Mouse (Mus musculus) thymus, adult 18-20 months (tissue): ENCODE measurements around the gene Ptar1.
"Not testable (repeated sequence)": the region's sequence is repeated elsewhere in the genome, so short reads cannot be mapped to it uniquely, and the experiment has no call there.

Experiments used
- DNase-seq, 2 experiments: peaks; one replicate each; pipeline ENCODE4 v3.0.0; 2022; ENCODE audit warnings: mixed read lengths in 2 of 2

Ptar1 gene

DNA sequence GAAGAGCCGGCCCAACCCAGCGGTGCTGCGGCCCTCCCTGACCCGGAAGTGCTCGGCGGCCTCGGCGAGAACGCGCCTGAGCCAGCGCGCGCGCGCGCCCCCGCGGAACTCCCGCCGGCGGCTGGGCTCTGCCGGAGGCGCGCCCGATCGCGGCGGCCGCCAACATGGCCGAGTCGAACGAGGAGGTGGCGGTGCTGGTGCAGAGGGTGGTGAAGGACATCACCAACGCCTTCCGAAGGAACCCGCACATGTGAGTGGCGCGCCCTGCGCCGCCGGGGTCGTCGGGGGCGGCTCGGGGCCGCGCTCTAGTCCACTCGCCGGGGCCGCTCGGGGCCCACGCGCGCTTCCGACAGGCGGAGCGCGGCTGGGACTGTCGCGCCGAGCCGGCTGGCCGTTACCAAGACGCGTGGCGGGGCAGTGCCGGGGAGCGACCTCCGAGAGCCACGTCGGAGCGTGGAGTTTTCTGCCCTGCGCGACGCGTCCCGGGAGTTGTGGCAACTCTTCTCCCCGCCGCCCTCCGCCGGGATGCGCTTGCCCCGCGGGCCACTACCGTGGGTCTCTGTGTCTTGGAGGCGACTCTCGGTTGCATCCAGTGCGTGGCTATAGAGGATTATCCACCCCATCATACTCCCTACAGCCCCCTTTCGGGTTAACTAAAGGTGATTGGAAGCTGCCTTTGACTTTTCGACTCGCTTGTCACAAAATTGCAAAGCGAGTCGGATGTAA lies at the start of gene Ptar1:
Gene Ptar1 (plus strand): TSS at position 134 of the 726 bp plus-strand sequence.
- peak; percentile 75 to 77 for DNase-seq

DNA sequence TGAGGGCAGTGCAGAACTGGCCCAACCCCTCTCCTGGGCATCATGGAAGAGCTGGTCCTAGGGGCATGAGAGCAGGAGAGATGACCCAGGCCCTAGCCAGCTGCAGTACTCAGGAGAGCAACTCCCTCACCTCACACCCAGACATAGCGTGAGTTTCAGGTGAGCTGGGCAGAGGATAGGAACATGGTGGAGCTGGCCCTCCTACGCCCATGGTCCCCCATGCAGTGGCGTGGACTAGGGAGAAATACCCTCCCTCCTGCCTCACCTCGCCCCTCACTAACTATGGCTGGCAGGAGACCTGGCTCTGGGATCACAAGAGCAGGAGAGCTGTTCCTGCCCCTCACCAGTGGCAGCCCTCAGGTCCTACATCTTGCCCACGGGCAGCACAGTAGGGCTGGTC lies 43.4 kb upstream of the Ptar1 start:
- DNase-seq = no peak

DNA sequence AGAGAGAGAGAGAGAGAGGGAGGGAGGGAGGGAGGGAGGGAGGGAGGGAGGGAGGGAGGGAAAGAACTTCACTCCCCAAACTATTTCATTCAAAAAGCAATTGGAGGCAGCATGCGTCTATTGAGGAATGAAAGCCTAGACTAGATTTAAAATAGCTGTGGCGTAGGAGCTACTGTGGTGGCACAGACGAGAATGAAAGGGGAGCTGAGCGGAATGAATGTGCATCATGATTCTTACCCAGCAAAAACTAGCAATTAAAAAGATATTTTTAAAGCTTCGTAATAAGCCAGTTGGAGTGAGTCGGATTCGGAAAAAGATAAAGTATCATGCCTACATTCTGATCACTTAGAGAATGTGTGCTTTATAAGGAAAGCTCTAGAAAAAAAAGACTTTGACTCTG lies 41.9 kb upstream of the Ptar1 start:
- DNase-seq = no peak

DNA sequence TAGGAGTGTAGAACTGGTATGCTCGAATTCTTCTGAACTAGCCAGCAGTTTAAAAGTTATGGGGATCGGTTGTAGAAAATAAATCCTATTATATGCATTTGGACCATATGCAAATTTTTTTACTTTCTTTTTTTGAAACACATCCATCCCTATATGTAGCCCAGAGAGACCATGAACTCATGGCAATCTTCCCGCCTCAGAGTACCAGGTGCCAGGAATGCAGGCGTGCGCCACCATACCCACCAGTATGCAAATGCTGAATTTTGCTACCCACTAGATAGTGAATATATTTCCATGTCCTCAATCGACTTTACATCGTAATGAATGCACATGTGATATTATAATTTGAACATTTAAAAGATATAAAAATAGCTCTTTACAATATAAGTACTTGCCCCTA lies 39.9 kb upstream of the Ptar1 start:
- no peak for DNase-seq

DNA sequence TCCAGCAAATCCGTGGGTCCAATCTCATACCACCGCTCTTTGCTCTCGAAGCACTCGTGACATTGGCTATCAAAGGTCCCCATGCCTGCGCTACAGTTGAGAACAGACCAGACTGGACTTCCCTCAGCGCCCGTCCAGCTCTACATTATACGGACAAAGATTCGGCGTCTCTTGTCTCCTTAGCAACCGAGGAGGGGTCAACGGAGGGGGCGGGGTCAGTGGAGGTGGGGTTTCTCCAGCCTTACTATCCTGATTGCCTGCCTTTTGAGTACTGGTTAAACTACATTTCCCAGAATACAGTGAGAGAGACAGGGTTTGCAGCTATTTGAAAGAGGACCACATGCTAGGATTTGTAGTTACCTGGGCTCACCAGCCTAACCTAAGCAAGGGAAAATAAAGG lies 34.6 kb upstream of the Ptar1 start, which contains the start of gene 1700028P14Rik:
Gene 1700028P14Rik (minus strand): TSS at position 169 of the 400 bp plus-strand sequence.
- DNase-seq = no peak

DNA sequence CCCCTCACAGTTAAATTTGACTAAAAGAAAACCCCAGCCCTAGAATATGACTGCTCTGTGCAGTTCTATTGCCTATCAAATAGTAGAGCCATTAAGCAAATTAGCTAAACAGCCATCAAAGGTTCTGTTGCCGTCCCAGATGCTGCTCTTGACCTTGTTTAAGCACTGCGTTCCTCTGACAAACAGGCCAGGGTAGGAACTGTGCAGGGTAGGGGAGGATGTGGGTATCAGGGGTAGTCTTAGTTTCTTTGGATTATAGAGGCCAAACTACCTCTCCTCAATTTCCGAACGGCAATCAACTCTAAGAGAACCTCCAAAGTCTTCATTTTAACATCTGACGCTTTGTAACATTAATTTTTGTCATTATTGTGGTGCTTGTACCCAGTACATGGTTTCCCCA lies 34.1 kb upstream of the Ptar1 start:
- DNase-seq = no peak

DNA sequence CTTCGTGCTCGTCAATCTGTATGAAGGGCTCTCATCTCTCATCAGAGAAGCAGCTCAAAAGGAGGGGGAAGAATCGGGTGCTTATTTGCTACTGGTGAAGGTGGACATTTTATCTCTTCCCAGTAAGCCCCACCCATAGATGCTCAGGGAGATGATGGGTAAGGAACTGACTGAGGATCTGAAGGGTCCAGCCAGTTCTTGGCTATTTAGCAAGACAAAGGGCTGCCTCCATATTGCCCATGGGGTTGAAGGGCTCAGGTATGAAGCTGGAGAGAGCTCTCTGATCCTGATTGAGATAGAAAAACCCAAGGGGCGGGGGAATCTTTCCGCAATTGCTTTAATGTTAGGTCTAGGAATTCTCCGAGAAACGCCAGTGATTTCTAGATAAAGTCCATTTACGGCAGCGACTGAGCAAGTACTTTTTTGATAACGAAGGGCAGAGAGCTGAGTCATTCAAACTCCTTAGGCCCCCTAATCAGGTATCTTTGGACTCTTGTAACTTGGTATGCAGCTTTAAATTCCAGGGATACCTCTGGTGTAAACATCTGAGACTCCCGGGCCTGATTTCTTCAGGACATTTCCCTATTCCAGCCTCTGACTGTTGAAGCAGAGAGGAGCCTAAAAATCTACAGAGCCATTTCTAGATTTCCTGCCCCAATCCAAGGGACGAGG lies 29.8 kb upstream of the Ptar1 start:
- DNase-seq = no peak

DNA sequence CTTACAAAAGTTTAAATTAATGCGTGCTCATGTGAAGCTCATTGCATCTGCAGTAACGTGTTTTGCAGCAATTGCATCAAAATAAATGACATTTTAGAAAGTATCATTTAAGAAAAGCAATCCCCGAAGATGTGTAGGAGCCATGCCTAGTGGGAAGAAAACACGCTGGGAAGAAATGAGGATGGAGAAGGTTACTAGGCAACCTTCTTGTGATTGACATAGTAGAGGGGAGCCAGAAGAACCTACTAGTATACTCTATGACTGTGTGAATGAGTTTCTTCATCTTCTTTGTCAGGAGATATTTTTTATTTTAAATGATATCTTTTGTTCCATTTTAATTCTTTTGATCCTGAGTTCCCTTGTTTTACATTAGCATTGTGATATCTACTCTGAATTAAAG lies 28.9 kb upstream of the Ptar1 start:
- no peak for DNase-seq

DNA sequence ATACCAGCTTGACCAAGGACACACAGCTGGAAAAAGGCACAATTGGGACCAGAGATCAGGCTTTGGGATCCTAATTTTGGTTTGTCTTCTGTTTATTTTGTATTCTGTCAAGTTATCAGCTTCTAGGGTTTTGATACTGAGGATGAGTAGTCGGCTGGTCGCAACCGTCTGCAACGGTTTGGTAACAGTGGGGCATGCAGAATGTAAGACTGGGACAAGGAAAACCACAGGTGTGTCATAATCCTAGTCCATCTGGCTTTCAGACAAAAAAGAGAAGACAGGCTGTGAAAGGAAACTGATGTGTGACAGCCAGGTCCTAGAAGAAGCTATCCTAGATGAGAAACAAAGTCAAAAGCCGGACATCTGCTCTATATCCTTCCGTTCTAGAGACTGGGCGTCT lies 23.1 kb upstream of the Ptar1 start:
- DNase-seq = no peak

DNA sequence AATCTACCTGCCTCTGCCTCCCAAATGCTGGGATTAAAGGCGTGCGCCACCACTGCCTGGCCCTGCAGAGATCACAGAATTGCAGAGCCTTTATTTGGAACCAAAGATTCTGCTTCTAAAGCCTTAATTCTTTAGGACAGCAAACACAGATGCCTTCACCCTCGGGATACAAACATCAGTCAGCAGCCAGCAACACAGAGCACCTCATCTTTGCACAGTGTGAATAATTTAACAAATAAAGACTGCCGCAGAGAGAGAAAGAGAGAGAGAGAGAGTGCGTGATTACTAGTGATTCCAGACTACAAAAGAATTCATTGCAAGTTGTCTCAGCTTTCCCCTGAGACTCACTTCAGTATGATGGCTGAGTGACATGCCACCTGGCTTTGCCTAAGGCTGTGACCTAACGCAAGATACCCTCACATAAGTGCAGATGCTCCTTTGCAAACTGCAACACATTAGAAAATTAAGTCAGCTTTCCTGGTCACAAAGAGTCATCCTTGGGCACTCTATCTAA lies 19.0 kb upstream of the Ptar1 start:
- no peak for DNase-seq

DNA sequence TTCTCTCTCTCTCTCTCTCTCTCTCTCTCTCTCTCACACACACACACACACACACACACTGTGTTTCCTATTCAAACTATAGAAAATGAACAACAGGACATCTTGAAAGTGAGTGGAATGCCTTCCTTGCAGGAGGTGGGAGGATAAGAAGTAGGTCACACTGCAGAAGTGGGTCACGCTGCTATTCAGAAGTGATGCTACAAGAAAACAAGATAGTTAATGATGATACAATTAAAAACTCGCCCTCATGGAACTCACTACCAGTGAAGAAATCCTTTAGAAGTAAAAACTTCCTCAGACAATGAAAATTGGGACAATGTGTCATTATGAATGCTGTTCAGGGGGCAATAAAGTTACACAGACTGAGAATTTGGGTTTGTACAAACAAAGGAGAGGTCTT lies 14.2 kb upstream of the Ptar1 start:
- DNase-seq = no peak

DNA sequence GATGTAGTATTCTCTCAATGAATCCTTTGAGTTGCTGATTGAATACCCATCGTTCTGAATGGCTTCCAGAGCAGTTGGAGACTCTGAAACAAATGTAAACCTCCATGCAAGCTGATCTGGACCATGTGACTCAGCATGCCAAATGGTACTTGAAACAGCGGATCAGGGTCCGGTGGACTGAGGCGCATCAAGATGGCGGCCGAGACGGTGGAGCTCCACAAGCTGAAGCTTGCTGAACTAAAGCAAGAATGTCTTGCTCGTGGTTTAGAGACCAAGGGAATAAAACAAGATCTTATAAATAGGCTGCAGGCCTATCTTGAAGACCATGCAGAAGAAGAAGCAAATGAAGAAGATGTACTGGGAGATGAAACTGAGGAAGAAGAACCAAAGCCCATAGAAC lies 11.6 kb upstream of the Ptar1 start:
- DNase-seq = not testable (repeated sequence)

DNA sequence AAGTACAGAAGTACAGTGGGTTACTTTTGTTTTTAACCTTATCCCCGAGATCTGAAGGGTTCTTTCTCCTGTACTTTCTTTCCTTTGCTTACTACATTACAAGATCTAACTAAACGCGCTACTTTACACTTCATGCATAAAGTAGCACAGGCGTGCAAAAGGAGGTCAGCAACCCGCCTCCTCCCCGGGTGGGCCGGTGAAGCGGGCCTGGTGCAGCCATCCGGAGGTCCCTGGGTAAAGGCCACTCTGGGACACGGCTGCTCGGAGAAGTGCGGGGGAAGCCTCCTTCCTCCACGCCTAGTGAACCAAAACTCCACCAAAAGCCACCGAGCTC lies 300 bp upstream of the Ptar1 start:
- DNase-seq = no peak

DNA sequence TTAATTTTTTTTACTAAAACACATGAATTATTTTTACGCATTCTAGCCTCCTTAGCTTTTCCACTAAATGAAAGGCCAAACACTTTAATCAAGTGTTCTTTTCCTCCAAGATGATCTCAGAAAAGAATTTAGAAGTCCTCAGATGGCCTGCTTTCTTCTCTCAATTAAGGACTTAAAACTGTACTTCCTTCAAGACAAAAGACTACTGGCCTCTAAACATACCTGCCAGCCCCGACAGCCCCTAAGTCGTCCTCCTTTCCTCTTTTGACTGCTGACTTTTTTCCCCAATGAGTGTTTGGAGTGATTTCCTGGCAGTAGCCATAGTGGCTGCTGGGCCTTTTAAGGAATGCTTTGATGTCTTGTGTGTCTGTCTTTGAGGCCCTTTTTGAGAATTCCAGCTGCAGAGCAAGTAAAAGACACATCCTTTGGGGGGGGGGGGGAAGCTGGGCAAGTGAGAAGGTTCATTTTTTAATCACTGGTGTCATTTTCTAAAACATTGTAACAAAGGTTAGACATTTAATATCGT lies 1.3 kb downstream of the Ptar1 start:
- DNase-seq = no peak

DNA sequence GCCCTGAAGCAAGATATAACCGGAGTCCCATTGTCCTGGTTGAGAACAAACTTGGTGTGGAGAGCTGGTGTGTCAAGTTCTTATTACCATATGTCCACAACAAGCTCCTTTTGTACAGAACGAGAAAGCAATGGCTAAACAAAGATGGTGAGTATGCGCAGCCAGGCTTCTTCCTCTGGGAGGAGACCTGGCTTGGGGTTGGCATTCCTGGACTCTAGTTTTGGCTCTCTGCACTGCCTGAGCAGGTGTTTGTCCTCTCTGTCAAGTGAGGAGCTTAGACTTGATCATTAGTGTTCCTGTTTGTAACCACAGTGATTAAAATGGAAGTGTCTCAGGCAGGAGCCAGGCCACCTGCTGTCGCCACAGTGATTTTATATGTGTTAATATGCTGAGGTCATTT lies 7.1 kb downstream of the Ptar1 start:
- DNase-seq = no peak

DNA sequence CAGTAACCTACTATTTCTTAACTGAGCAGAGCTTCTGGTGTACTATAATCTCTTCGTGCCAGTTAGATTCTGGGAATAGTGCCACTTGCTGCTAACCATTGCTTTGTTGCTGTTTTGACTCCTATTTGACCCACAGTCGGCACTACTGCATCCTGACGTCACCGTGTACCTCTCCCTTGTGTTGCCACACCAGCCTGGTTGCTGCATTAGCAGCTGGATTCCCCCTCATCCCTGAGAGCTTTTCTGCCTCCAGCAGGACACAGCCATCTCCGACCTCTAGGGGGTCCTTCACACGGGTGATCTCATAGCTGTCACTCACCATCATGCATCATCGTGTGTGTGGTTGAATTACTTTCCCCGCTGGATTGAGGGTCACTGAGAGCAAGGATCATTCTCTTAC lies 10.6 kb downstream of the Ptar1 start:
- no peak for DNase-seq

DNA sequence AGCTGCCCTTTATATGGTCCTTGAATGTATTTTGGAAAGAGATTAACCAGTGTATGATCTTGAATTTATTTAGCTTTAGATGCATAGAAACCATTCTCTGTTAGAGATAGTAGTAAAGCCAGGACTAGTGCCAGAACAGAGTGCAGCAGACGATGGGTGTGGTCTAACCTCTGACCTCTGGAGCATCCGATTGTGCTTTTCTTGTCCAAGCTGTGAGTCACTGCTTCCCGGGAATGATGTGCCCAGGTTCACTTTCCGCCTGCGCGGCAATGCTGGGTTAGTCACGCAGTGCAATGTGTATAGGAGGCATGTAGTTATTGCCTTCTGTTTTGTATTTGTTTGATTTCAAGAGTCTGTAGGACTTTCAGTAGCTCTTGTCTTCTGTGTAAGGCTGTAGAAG lies 11.1 kb downstream of the Ptar1 start:
- DNase-seq = no peak

DNA sequence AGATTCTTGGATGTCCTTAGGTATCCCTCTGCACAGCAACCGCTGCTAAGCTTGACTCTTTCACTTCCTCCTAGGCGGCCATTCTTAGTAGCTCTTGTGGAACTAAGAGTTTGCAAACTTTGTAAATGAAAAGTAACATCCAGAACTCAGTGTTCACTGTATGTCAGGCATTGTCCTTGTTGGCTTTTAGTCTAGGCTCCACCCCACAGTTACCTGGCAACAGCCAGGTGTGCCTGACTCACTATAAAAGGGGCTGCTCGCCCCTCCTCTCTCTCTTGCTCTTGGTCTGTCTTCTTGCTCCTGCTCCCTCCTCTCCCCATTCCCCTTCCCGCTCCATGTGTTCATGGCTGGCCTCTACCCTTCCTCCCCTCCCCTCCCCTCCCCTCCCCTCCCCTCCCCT lies 11.9 kb downstream of the Ptar1 start:
- DNase-seq = no peak

DNA sequence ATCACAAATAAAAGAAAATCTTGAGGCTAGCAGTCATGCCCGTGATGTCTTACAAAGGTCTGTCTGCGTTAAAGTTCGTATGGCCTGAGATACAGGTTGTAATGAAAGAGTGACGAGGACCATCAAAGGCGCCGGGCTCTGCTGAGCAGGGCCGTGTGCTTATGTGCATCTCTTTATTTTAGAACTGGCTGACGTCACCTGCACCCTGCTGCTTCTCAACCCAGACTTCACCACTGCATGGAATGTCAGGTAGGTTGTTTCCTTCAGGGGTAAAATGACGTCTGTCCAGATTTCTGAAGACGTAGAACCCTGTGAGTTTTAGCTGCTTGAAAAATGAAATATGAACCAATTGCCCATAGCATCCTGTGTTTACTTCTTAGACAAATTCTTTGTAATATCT lies 15.7 kb downstream of the Ptar1 start:
- no peak for DNase-seq

DNA sequence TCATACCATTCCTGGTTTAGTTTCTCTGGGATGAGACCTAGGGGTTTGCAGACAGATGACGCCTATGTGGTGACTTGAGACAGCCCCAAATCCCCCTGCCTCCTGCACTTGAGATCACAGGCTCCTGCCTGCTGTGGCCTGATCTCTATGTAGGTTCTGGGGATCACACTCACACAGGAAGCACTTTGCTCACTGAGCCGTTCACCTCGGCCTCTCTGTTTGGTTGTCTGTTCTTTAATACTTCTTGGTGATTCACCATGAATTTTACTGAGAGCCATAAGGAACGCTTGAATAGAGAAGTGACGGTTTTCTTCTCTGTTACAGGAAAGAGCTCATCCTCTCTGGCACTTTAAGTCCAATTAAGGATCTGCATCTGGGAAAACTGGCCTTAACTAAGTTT lies 18.2 kb downstream of the Ptar1 start:
- DNase-seq = no peak

DNA sequence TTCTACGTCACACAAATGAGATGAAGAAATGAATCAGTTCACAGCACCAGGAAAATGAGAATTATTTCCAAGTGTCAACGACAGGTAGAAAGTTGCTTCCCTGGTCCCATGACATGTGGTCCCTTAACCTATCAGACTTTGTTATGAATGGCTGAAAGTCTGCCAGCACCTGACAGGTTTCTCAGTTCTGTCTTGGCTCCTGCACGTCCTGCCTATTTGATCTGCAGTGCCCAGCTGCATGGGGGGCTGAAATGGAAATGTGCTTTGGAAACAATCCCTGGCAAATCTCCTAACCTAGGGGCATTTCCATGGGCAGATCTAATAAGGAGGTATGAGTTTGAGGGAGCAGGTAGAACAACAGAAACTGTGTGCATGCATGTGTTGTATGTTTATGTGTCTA lies 59.3 kb downstream of the Ptar1 start:
- no peak for DNase-seq

DNA sequence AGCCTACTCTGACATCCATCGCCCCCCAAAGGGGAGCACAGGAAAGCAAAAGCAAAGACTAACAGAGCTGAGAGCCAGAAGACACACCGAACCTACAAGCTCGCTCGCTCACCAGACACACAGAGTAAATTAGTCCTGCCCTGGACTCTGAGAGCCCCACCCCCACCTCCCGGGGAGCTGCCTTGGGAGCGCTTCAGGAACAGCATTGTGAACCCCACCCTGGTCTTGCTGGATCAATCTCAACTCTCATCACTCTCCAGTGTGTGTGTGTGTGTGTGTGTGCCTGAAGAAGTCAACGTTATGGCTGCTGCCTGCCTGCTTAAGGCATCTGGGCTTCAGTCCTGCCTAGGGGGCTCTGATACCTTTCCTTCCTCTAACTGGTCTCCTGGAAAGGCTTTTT lies 69.8 kb downstream of the Ptar1 start:
- no peak for DNase-seq

DNA sequence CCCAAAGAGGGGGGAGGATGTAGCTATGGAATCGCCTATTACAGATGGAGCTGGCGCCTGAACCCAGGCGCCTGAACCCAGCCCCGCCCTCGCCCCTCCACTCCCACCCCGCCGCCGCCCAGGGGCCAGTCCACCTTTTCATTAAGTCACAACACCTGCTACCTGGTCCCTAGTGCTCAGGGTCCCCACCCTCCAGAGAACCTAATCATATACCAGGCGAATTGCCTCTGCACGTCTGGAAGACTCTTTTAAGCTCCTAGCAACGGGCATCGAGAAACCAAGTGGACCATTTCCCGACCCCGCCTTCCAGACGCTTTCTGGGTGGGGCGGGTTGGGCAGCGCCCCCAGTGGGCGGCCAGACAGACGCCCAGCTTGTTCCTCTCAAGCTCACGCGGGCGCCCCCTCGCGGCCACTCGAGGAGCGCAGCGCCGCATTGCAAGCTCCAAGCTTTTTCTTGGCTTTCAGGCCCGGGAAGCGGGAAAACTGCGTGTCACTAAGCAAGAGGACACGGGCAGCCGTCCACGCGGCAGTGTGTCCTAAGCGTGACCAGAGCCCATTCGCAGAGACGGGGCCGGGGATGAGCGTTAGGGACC lies 70.8 kb downstream of the Ptar1 start:
- DNase-seq = peak; percentile 54 to 61
